Mouse (Mus musculus): ENCODE data around the gene Tbata. TPM values are rescaled to one million over a fixed set of nuclear protein-coding genes. Genes with fewer than 3 reads are reported as not detected.

Tbata gene
- polyA plus RNA-seq, 1 experiment, result not detected

- Histone ChIP-seq H3K27ac (ENCODE audit: insufficient read depth, low read length) (no peak overlapping the region), H3K4me3 (ENCODE audit: extremely low read depth, insufficient read depth, insufficient read length) (no peak overlapping the region), H3K36me3 (ENCODE audit: control insufficient read depth, insufficient read depth, low read length) (no peaks in the 10 kb centered on the region), H3K4me1 (ENCODE audit: control insufficient read depth, insufficient read depth, insufficient read length) (peaks cover 7% of the 10 kb centered on the region; the same call in 1 of the 2 replicates), H3K27me3 (ENCODE audit: control insufficient read depth, insufficient read depth, low read length) (no peaks in the 10 kb centered on the region)
- no peak for TF ChIP-seq POLR2A (IDR thresholded peaks at IDR 0.05; ENCODE audit: low read depth, low read length)
- TF ChIP-seq CTCF (IDR thresholded peaks at IDR 0.05; ENCODE audit: extremely low read depth, insufficient read depth, insufficient read length, insufficient replicate concordance), result no peak
- DNase-seq (ENCODE audit: low read depth in 1 of 2, low spot score in 2 of 2), result no peak
- WGBS, result 85% methylated on average over 9 of the region's 9 CpGs
Observed at GRCm38 (mm10) chr10:61200998-61201397, 29.2 kb downstream of the Tbata start.

- Histone ChIP-seq H3K27ac (ENCODE audit: insufficient read depth, low read length) (no peak overlapping the region), H3K4me1 (ENCODE audit: control insufficient read depth, insufficient read depth, insufficient read length) (peaks cover 7% of the 10 kb centered on the region; the same call in 1 of the 2 replicates), H3K27me3 (ENCODE audit: control insufficient read depth, insufficient read depth, low read length) (no peaks in the 10 kb centered on the region), H3K4me3 (ENCODE audit: extremely low read depth, insufficient read depth, insufficient read length) (no peak overlapping the region), H3K36me3 (ENCODE audit: control insufficient read depth, insufficient read depth, low read length) (no peaks in the 10 kb centered on the region)
- DNase-seq (ENCODE audit: low read depth in 1 of 2, low spot score in 2 of 2), result no peak
- 76% methylated on average over 12 of the region's 12 CpGs for WGBS
- TF ChIP-seq POLR2A (IDR thresholded peaks at IDR 0.05; ENCODE audit: low read depth, low read length) (no peak), CTCF (IDR thresholded peaks at IDR 0.05; ENCODE audit: extremely low read depth, insufficient read depth, insufficient read length, insufficient replicate concordance) (no peak)
Observed at GRCm38 (mm10) chr10:61201596-61202318, 30.0 kb downstream of the Tbata start.

- H3K27ac ChIP-seq (ENCODE audit: insufficient read depth, low read length), result peak overlapping the region; percentile 7; the same call in 1 of the 2 replicates
- no peaks in the 10 kb centered on the region for H3K36me3 ChIP-seq (ENCODE audit: control insufficient read depth, insufficient read depth, low read length)
- TF ChIP-seq POLR2A (IDR thresholded peaks at IDR 0.05; ENCODE audit: low read depth, low read length), result no peak
- no peak for TF ChIP-seq CTCF (IDR thresholded peaks at IDR 0.05; ENCODE audit: extremely low read depth, insufficient read depth, insufficient read length, insufficient replicate concordance)
- no peaks in the 10 kb centered on the region for H3K27me3 ChIP-seq (ENCODE audit: control insufficient read depth, insufficient read depth, low read length)
- H3K4me1 ChIP-seq (ENCODE audit: control insufficient read depth, insufficient read depth, insufficient read length), result peaks cover 7% of the 10 kb centered on the region; the same call in 1 of the 2 replicates
- WGBS, result 54% methylated on average over 3 of the region's 3 CpGs
- no peak for DNase-seq (ENCODE audit: low read depth in 1 of 2, low spot score in 2 of 2)
- no peak overlapping the region for H3K4me3 ChIP-seq (ENCODE audit: extremely low read depth, insufficient read depth, insufficient read length)
Observed at GRCm38 (mm10) chr10:61203930-61204329, 32.2 kb downstream of the Tbata start.

- no peaks in the 10 kb centered on the region for H3K4me1 ChIP-seq (ENCODE audit: control insufficient read depth, insufficient read depth, insufficient read length)
- DNase-seq (ENCODE audit: low read depth in 1 of 2, low spot score in 2 of 2), result no peak
- no peak overlapping the region for H3K4me3 ChIP-seq (ENCODE audit: extremely low read depth, insufficient read depth, insufficient read length)
- H3K27ac ChIP-seq (ENCODE audit: insufficient read depth, low read length), result no peak overlapping the region
- no peaks in the 10 kb centered on the region for H3K36me3 ChIP-seq (ENCODE audit: control insufficient read depth, insufficient read depth, low read length)
- TF ChIP-seq POLR2A (IDR thresholded peaks at IDR 0.05; ENCODE audit: low read depth, low read length), result no peak
- no peak for TF ChIP-seq CTCF (IDR thresholded peaks at IDR 0.05; ENCODE audit: extremely low read depth, insufficient read depth, insufficient read length, insufficient replicate concordance)
- H3K27me3 ChIP-seq (ENCODE audit: control insufficient read depth, insufficient read depth, low read length), result no peaks in the 10 kb centered on the region
- WGBS, result 85% methylated on average over 9 of the region's 9 CpGs
Observed at GRCm38 (mm10) chr10:61208114-61208684, 36.4 kb downstream of the Tbata start.

- no peak for DNase-seq (ENCODE audit: low read depth in 1 of 2, low spot score in 2 of 2)
- TF ChIP-seq CTCF (IDR thresholded peaks at IDR 0.05; ENCODE audit: extremely low read depth, insufficient read depth, insufficient read length, insufficient replicate concordance), result no peak
- TF ChIP-seq POLR2A (IDR thresholded peaks at IDR 0.05; ENCODE audit: low read depth, low read length), result no peak
- H3K36me3 ChIP-seq (ENCODE audit: control insufficient read depth, insufficient read depth, low read length), result no peaks in the 10 kb centered on the region
- no peak overlapping the region for H3K4me3 ChIP-seq (ENCODE audit: extremely low read depth, insufficient read depth, insufficient read length)
- no peaks in the 10 kb centered on the region for H3K27me3 ChIP-seq (ENCODE audit: control insufficient read depth, insufficient read depth, low read length)
- H3K27ac ChIP-seq (ENCODE audit: insufficient read depth, low read length), result no peak overlapping the region
- WGBS, result 84% methylated on average over 4 of the region's 4 CpGs
- H3K4me1 ChIP-seq (ENCODE audit: control insufficient read depth, insufficient read depth, insufficient read length), result no peaks in the 10 kb centered on the region
Observed at GRCm38 (mm10) chr10:61211105-61211504, 39.4 kb downstream of the Tbata start.

- WGBS, result 9% methylated on average over 13 of the region's 13 CpGs
- no peak overlapping the region for H3K4me3 ChIP-seq (ENCODE audit: extremely low read depth, insufficient read depth, insufficient read length)
- no peaks in the 10 kb centered on the region for H3K4me1 ChIP-seq (ENCODE audit: control insufficient read depth, insufficient read depth, insufficient read length)
- TF ChIP-seq CTCF (IDR thresholded peaks at IDR 0.05; ENCODE audit: extremely low read depth, insufficient read depth, insufficient read length, insufficient replicate concordance), result peak; percentile 58; the same call in 1 of the 2 replicates
- TF ChIP-seq POLR2A (IDR thresholded peaks at IDR 0.05; ENCODE audit: low read depth, low read length), result no peak
- DNase-seq (ENCODE audit: low read depth in 1 of 2, low spot score in 2 of 2), result peak in 1 of 2 experiments; percentile 37
- no peaks in the 10 kb centered on the region for H3K36me3 ChIP-seq (ENCODE audit: control insufficient read depth, insufficient read depth, low read length)
- no peak overlapping the region for H3K27ac ChIP-seq (ENCODE audit: insufficient read depth, low read length)
- H3K27me3 ChIP-seq (ENCODE audit: control insufficient read depth, insufficient read depth, low read length), result no peaks in the 10 kb centered on the region
Observed at GRCm38 (mm10) chr10:61211743-61212142, 40.0 kb downstream of the Tbata start.

- no peak for DNase-seq (ENCODE audit: low read depth in 1 of 2, low spot score in 2 of 2)
- Histone ChIP-seq H3K27me3 (ENCODE audit: control insufficient read depth, insufficient read depth, low read length) (no peaks in the 10 kb centered on the region), H3K4me3 (ENCODE audit: extremely low read depth, insufficient read depth, insufficient read length) (no peak overlapping the region), H3K27ac (ENCODE audit: insufficient read depth, low read length) (no peak overlapping the region), H3K36me3 (ENCODE audit: control insufficient read depth, insufficient read depth, low read length) (no peaks in the 10 kb centered on the region), H3K4me1 (ENCODE audit: control insufficient read depth, insufficient read depth, insufficient read length) (no peaks in the 10 kb centered on the region)
- TF ChIP-seq CTCF (IDR thresholded peaks at IDR 0.05; ENCODE audit: extremely low read depth, insufficient read depth, insufficient read length, insufficient replicate concordance), result no peak
- WGBS, result 34% methylated on average over 11 of the region's 11 CpGs
Observed at GRCm38 (mm10) chr10:61212817-61213216, 41.1 kb downstream of the Tbata start.
